Mouse (Mus musculus) G1E (cell line): ENCODE results near the gene Phc2. TPM values are rescaled to one million over a fixed set of nuclear protein-coding genes. Genes with fewer than 3 reads are reported as not detected.

Experiments
- ATAC-seq: 2 replicates; pipeline ENCODE4 v1.8.0; 2016; ENCODE audit warnings: mild to moderate bottlenecking; ENCODE audit not compliant: insufficient number of reproducible peaks, poor library complexity, low FRiP score, severe bottlenecking; ENCODE audit errors: extremely low read depth
- DNase-seq: peaks from one replicate; pipeline ENCODE4 v3.0.0; 2012; ENCODE audit warnings: low spot score
- H3K27me3 ChIP-seq: 2 replicates; pipeline ENCODE4 v1.6.1; 2012; ENCODE audit warnings: mild to moderate bottlenecking, low read length, inconsistent platforms; ENCODE audit not compliant: insufficient read depth
- H3K36me3 ChIP-seq: replicated peaks from 2 replicates; pipeline ENCODE3; 2012; ENCODE audit warnings: mild to moderate bottlenecking, inconsistent platforms
- H3K4me1 ChIP-seq: 2 replicates; pipeline ENCODE4 v1.6.1; 2012; ENCODE audit warnings: low read depth, low read length, inconsistent platforms, mixed read lengths; ENCODE audit not compliant: insufficient read depth
- H3K4me3 ChIP-seq: 2 replicates; pipeline ENCODE4 v1.5.1; 2012; ENCODE audit warnings: low read depth, mild to moderate bottlenecking, inconsistent platforms, low read length, moderate library complexity, mixed read lengths
- H3K9me3 ChIP-seq: replicated peaks from 2 replicates; pipeline ENCODE4 v1.6.1; 2012; ENCODE audit warnings: inconsistent platforms
- CTCF ChIP-seq: IDR thresholded peaks from 2 replicates; pipeline ENCODE4 v1.5.1; 2012; ENCODE audit warnings: low read depth, low read length, inconsistent platforms, mixed read lengths
- GATA1 ChIP-seq: IDR thresholded peaks from 2 replicates; pipeline ENCODE4 v1.6.1; 2012; ENCODE audit warnings: borderline replicate concordance, low read length, inconsistent platforms, mixed read lengths
- GATA2 ChIP-seq: IDR thresholded peaks from 2 replicates; pipeline ENCODE4 v1.6.1; 2012; ENCODE audit warnings: low read depth, low read length, inconsistent platforms, borderline replicate concordance
- POLR2AphosphoS5 ChIP-seq: IDR thresholded peaks from 2 replicates; pipeline ENCODE4 v1.6.1; 2012; ENCODE audit warnings: low read depth, low read length, inconsistent platforms; ENCODE audit not compliant: insufficient replicate concordance
- TAL1 ChIP-seq: conservative IDR thresholded peaks from 2 replicates; pipeline ENCODE4 v1.6.1; 2012; ENCODE audit warnings: low read depth, low read length, inconsistent platforms, mixed read lengths
- polyA plus RNA-seq: library from polyadenylated mRNA; stranded (reverse); fragments of >175 nt; gene quantifications from 2 replicates; pipeline ENCODE4 v1.2.3, GENCODE M21; 2012
- total RNA-seq, 2 experiments: library from RNA; stranded (forward) in 1 of 2; stranded (reverse) in 1 of 2; fragments of 200-1000 nt in 1 of 2; fragments of >200 nt in 1 of 2; fragmentation: Nextera tagmentation in 1 of 2; gene quantifications; 2 replicates each; pipeline ENCODE4 v1.2.3; 2014 to 2017

Gene Phc2
- total and polyA plus RNA-seq, 3 experiments: 16.2 to 121 (median 58.8) TPM

DNA sequence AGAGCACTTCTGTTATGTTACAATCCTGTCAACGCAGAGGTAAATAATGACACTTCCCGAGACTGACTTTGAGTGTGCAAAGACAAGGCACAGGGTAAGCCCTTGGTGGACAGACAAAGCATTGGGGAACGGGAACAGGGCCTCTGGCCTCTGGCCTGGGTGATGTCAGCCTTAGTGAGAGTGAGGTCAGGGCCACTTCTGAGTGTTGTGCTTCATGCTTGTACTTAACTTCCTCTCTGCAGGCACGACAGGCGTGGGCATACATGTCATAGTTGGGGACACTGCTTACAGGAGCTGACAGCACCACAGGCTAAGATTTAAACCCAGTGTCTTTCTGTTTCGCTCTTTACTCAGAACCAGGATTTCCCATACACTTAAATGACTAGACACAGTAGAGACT is 79.0 kb downstream of the Phc2 start:
- no peak for TF ChIP-seq CTCF
- no peak for TF ChIP-seq GATA2
- TF ChIP-seq POLR2AphosphoS5: no peak
- TF ChIP-seq GATA1: no peak
- Histone ChIP-seq H3K4me1 (peaks cover 47% of the 10 kb centered on the region), H3K9me3 (no peaks in the 10 kb centered on the region), H3K4me3 (no peak overlapping the region), H3K36me3 (peaks cover 83% of the 10 kb centered on the region), H3K27me3 (no peaks in the 10 kb centered on the region)
- ATAC-seq (no peak), DNase-seq (no peak)

- H3K27me3 ChIP-seq: no peaks in the 10 kb centered on the region
- H3K9me3 ChIP-seq: no peaks in the 10 kb centered on the region
- H3K4me3 ChIP-seq: no peak overlapping the region
- TF ChIP-seq GATA2: no peak
- peaks cover 40% of the 10 kb centered on the region for H3K4me1 ChIP-seq
- ATAC-seq (no peak), DNase-seq (no peak)
- H3K36me3 ChIP-seq: peaks cover 80% of the 10 kb centered on the region
Observed at GRCm38 (mm10) chr4:128734217-128734616, 79.7 kb downstream of the Phc2 start.

- Histone ChIP-seq H3K27me3 (no peaks in the 10 kb centered on the region), H3K9me3 (no peaks in the 10 kb centered on the region), H3K36me3 (peaks cover 73% of the 10 kb centered on the region), H3K4me1 (peaks cover 32% of the 10 kb centered on the region), H3K4me3 (no peak overlapping the region)
- DNase-seq (no peak), ATAC-seq (peak; percentile 6; the same call in 1 of the 2 replicates)
- TF ChIP-seq POLR2AphosphoS5 (no peak), GATA1 (no peak), CTCF (no peak), GATA2 (no peak), TAL1 (no peak)
Observed at GRCm38 (mm10) chr4:128734721-128735671, 80.5 kb downstream of the Phc2 start.

DNA sequence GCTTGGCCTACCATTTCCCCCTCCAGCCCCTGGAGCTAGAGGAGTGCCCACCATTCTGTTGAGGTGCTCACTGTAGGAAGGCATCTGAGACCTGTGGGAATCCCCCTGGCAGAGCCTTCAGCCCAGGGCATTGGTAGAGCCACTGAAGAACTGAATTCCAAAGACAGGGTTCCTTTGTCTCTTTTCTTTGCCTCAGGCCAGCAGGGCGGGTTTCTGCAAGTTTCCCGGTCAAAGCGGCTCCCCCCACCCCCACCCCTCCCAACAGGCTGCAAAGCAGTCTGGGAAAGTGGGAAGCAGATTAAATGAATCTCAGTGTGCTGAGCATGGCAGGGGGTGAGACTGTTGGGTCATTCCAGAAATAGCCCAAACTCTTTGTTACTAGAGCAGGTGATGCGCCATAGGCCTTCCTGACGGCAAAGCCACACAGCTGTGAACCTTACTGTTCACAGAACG is 82.7 kb downstream of the Phc2 start:
- Histone ChIP-seq H3K4me3 (no peak overlapping the region), H3K9me3 (no peaks in the 10 kb centered on the region), H3K36me3 (peaks cover 67% of the 10 kb centered on the region), H3K4me1 (peaks cover 26% of the 10 kb centered on the region), H3K27me3 (no peaks in the 10 kb centered on the region)
- ATAC-seq: no peak
- TF ChIP-seq GATA1 (no peak), GATA2 (no peak), CTCF (no peak), TAL1 (no peak), POLR2AphosphoS5 (no peak)
- DNase-seq: no peak

DNA sequence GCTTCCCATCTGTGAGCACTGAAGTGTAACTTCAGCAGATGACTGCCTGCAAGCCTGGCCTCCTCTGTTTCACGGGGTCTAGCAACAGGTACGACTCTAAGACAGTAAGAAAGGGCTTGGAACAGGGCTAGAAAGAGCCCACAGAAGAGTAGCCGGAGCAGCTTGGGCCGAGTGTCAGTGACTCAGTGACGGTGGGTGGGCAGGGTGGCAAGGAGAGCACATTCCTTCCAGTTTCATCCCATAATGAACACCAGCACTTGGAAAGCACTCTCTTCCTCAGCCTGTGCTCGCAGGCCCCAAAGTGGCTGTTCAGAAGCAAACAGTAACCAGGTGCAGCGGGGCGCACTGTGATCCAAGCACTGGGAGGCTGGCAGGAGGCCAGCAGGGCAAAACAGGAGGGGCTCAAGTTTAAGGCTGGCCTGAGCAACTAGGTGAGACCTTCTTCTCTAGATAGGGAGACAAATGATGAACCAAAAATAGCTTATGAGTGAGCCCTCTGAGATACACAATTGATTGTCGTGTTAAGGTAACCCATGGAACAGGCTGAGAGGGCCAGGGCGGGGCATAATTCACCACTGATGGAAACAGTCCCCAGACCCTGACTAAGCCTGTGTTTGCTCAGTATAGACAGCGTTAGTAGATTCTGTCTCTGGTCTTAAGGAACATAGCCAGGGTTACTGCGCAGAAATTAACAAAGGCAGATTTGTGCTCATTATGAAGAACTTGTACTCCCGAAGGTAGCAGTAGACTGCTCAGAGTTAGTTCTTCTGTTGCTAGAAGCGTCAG is 83.5 kb downstream of the Phc2 start:
- no peak overlapping the region for H3K4me3 ChIP-seq
- ATAC-seq (no peak), DNase-seq (no peak)
- H3K4me1 ChIP-seq: peaks cover 26% of the 10 kb centered on the region
- H3K9me3 ChIP-seq: no peaks in the 10 kb centered on the region
- no peaks in the 10 kb centered on the region for H3K27me3 ChIP-seq
- no peak for TF ChIP-seq CTCF
- TF ChIP-seq GATA2: no peak
- TF ChIP-seq GATA1: no peak
- TF ChIP-seq POLR2AphosphoS5: no peak
- no peak for TF ChIP-seq TAL1
- H3K36me3 ChIP-seq: peaks cover 73% of the 10 kb centered on the region

- peaks cover 73% of the 10 kb centered on the region for H3K36me3 ChIP-seq
- DNase-seq (no peak), ATAC-seq (no peak)
- H3K9me3 ChIP-seq: no peaks in the 10 kb centered on the region
- H3K4me1 ChIP-seq: peaks cover 3% of the 10 kb centered on the region; the same call in 1 of the 2 replicates
- no peak overlapping the region for H3K4me3 ChIP-seq
- no peaks in the 10 kb centered on the region for H3K27me3 ChIP-seq
- TF ChIP-seq TAL1 (no peak), CTCF (no peak), GATA1 (no peak)
Observed at GRCm38 (mm10) chr4:128740878-128741277, 86.4 kb downstream of the Phc2 start.
